Mouse (Mus musculus) 3134 (cell line): ENCODE measurements around the gene Gm10663.

ENCODE experiments used
- DNase-seq: peaks from one replicate; pipeline ENCODE4 v3.0.0-alpha.2; 2011; ENCODE audit warnings: low spot score; ENCODE audit not compliant: insufficient read length; ENCODE audit errors: extremely low read depth

The Gm10663 gene

GRCm38 (mm10) chr8:65085680-65086079, 10.8 kb downstream of the Gm10663 start:
- no peak for DNase-seq

DNA sequence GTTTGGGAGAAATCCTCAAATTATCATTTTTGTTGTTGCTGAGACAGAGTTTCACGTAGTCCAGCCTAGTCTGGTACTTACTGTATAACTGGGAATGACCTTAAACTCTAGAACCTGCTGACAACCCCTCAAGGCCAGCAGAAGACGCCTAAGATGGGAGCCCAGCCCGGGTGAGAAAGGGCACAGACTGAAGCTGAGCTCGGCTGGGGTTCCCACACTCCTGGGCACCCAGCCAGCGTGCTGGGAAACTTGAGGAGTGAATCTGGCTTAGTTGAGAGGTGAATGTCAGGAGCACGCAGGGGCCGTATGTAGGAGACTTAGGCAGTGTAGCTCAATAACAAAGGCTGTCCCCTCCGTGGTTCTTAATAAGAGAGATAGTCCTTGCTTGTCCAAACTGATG, 12.9 kb downstream of the Gm10663 start:
- DNase-seq = no peak

- DNase-seq = no peak
Observed at GRCm38 (mm10) chr8:65088120-65088519, 13.3 kb downstream of the Gm10663 start.

- no peak for DNase-seq
Observed at GRCm38 (mm10) chr8:65089781-65090180, 14.9 kb downstream of the Gm10663 start.

GRCm38 (mm10) chr8:65097760-65098415, 23.1 kb downstream of the Gm10663 start:
- no peak for DNase-seq

DNA sequence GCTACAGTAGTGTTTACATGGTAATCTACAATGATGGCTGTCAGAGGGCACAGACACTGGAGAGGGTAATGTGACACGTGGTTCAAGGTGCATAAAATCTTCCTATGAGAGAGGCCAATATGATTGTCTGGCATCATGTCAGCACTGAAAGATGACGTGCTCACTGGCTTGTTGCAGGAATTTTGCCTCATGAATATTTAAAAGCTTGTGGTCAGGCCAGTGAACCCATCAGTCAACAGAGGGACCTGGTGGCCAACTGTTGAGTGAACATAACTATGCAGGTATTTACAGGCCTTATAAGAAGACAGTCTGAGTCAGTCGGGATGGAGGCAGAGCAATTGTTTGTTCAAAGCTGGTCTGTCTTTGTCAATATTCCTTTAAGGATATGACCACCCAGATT, 24.9 kb downstream of the Gm10663 start:
- no peak for DNase-seq

- DNase-seq = no peak
Observed at GRCm38 (mm10) chr8:65103632-65104031, 28.8 kb downstream of the Gm10663 start.

- no peak for DNase-seq
Observed at GRCm38 (mm10) chr8:65104041-65104440, 29.2 kb downstream of the Gm10663 start.

- DNase-seq = no peak
Observed at GRCm38 (mm10) chr8:65107936-65108718, 33.3 kb downstream of the Gm10663 start.

DNA sequence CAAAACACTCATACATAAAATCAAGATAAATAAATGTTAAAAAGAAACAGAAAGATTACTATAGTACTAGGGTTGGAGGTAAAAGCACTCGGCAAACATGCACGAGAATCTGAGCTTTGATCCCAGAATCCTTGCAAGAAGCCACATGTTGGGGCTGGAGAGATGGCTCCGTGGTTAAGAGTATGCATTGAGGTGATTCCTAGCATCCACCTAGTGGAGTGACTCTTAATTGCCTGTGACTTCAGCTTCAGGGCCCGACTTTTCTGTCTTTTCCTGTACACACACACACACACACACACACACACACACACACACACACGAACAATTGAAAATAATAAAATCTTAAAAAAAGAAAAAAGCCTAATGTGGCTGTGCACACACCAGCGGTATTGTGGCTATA, 34.1 kb downstream of the Gm10663 start:
- DNase-seq = no peak

GRCm38 (mm10) chr8:65110285-65110691, 35.5 kb downstream of the Gm10663 start:
- no peak for DNase-seq

DNA sequence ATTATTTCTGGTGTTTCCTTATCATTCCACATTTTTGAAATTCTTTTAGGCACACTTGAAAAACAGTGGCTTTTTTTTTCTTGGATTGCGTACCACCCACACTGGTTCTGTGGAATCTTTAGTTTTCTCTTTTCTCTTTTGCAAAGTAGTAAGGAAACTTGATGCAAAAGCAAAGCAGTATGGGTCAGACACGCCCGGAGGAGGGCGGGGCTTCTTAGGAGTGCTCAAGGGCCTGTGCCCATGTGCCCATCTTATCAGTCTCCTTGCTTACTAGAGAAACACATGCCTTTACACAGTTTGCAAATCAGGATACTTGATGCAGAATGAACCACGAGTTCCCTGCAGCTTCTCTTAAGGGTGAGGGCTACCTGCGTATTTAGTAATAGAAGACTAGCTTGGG, 37.3 kb downstream of the Gm10663 start:
- no peak for DNase-seq

GRCm38 (mm10) chr8:65126014-65126413, 51.2 kb downstream of the Gm10663 start:
- no peak for DNase-seq

DNA sequence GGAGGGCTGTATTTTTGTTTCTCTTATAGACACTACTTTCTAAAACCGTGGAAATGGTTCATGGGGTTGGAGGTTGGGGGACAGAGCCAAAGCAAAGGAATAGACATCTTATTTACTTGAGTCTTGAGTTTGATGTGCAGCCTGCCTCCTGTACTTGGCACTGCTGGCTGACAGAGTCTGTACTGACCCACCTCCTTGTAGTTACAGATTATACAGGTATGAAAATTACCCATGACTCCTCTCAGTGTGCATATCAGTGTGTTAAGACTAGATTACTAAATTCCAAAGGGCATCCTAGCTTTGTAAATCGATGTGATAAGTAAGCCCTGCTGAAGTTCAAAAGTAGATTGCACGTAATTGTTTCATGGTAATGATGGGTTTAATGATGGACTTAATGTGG, 51.6 kb downstream of the Gm10663 start:
- no peak for DNase-seq
